Mouse (Mus musculus) spleen, postnatal 4 days (tissue): ENCODE data around the gene Clec4d.
A peak's percentile ranks its signal among the peaks of the same experiment; 100 is the strongest.
"Not testable (repeated sequence)": the region's sequence is repeated elsewhere in the genome, so short reads cannot be mapped to it uniquely, and the experiment has no call there.

Experiments used
- DNase-seq, 2 experiments: peaks; one replicate each; pipeline ENCODE4 v3.0.0; 2022; ENCODE audit warnings: low spot score in 2 of 2

The Clec4d gene

GRCm38 (mm10) chr6:123261555-123262161 lies at the start of gene Clec4d:
Gene Clec4d, plus strand, starts transcription at chr6:123262111.
- DNase-seq: no peak

GRCm38 (mm10) chr6:123227519-123228166 lies 34.3 kb upstream of the Clec4d start:
- DNase-seq: no peak

GRCm38 (mm10) chr6:123229644-123230043 lies 32.3 kb upstream of the Clec4d start, which contains the start of gene Clec4n:
Gene Clec4n, plus strand, starts transcription at chr6:123229843.
- DNase-seq: no peak

- DNase-seq: no peak
These were observed 30.8 kb upstream of the Clec4d start for GRCm38 (mm10) chr6:123231149-123231548.

- no peak for DNase-seq
These were observed 24.3 kb upstream of the Clec4d start for GRCm38 (mm10) chr6:123237582-123237981.

- no peak for DNase-seq
These were observed 17.7 kb upstream of the Clec4d start for GRCm38 (mm10) chr6:123244201-123244600.

GRCm38 (mm10) chr6:123248862-123249261 lies 13.0 kb upstream of the Clec4d start:
- DNase-seq: not testable (repeated sequence)

GRCm38 (mm10) chr6:123252735-123253134 lies 9.2 kb upstream of the Clec4d start:
- no peak for DNase-seq

- DNase-seq: no peak
These were observed 3.0 kb upstream of the Clec4d start for GRCm38 (mm10) chr6:123258946-123259345.

GRCm38 (mm10) chr6:123259889-123260603 lies 1.9 kb upstream of the Clec4d start:
- DNase-seq: no peak

GRCm38 (mm10) chr6:123260868-123261267 lies 1.0 kb upstream of the Clec4d start:
- DNase-seq: no peak

GRCm38 (mm10) chr6:123264194-123264593 lies 2.3 kb downstream of the Clec4d start:
- no peak for DNase-seq

- DNase-seq: no peak
These were observed 3.9 kb downstream of the Clec4d start for GRCm38 (mm10) chr6:123265809-123266208.

GRCm38 (mm10) chr6:123266945-123267344 lies 5.0 kb downstream of the Clec4d start:
- no peak for DNase-seq

GRCm38 (mm10) chr6:123279443-123279842 lies 17.5 kb downstream of the Clec4d start:
- no peak for DNase-seq

- DNase-seq: no peak
These were observed 24.4 kb downstream of the Clec4d start for GRCm38 (mm10) chr6:123286311-123286710.

- no peak for DNase-seq
These were observed 27.0 kb downstream of the Clec4d start for GRCm38 (mm10) chr6:123288931-123289330.

GRCm38 (mm10) chr6:123289753-123290152 lies 27.8 kb downstream of the Clec4d start, which contains the start of gene Clec4e:
Gene Clec4e, minus strand, starts transcription at chr6:123289870.
- DNase-seq: no peak

- DNase-seq: peak; percentile 50 to 70
These were observed 31.0 kb downstream of the Clec4d start for GRCm38 (mm10) chr6:123292751-123293400.

- DNase-seq: peak; percentile 23 to 64
These were observed 31.6 kb downstream of the Clec4d start for GRCm38 (mm10) chr6:123293509-123293908.

- DNase-seq: no peak
These were observed 34.8 kb downstream of the Clec4d start for GRCm38 (mm10) chr6:123296687-123297086.

GRCm38 (mm10) chr6:123306315-123306714 lies 44.4 kb downstream of the Clec4d start:
- DNase-seq: not testable (repeated sequence)
